10 mouse cellular contexts compared by ENCODE assay signal in the genomic region with DNA sequence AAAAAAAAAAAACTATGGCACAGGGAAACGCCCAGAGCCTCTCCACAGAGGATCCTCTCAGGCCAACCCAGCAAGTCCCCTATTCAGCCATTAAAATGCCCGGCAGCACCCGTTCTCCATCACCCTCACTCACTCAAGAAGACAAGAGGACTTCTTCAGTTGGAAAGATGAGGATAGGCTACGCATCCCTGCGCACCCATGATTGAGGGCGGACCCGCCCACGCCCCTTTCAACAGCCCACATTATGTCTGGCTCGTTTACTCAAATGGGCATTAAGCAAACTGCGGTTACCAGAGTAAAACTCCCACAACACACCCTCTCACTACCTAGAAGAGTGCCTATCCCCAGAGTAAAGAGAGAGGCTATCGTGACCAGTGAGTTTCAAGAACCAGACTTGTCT. TPM values are rescaled to one million over a fixed set of nuclear protein-coding genes. Genes with fewer than 3 reads are reported as not detected.
DNase-seq lines count a peak whose midpoint lies in the region; ATAC-seq lines count a peak whose summit lies in the region.
"Had no signal": no experiment of that assay in that cellular context is flagged by ENCODE, and none has a peak within 500 bp of the region (broad histone marks: within the 10 kb centered on the region; RNA-seq: fewer than 3 reads in every experiment).

No protein-coding gene starts in this region.

- H3K9ac ChIP-seq in embryonic facial prominence, embryonic 13.5 days: no peak overlapping the region
- no peak overlapping the region for H3K9ac ChIP-seq in hindbrain, embryonic 12.5 days
- no peak overlapping the region for H3K9ac ChIP-seq in midbrain, embryonic 15.5 days
- H3K9ac ChIP-seq: liver, embryonic 13.5 days had no signal

- 42% methylated on average over 11 of the region's 11 CpGs for WGBS in embryonic facial prominence, embryonic 13.5 days
- 31% methylated on average over 11 of the region's 11 CpGs for WGBS in hindbrain, embryonic 12.5 days
- 30% methylated on average over 11 of the region's 11 CpGs for WGBS in midbrain, embryonic 15.5 days

- peak; percentile 11 to 13 for DNase-seq in kidney, postnatal 4 days
- DNase-seq in kidney, adult 8-10 months: no peak
- DNase-seq in thymus, adult 18-20 months: no peak
- DNase-seq in spleen, adult 18-20 months: no peak
- DNase-seq in gastrocnemius, postnatal 25 days: no peak
- DNase-seq: kidney, adult 18-20 months; liver, embryonic 13.5 days had no signal

- peak overlapping the region; percentile 49; the same call in 1 of the 2 replicates for H3K4me3 ChIP-seq in embryonic facial prominence, embryonic 13.5 days
- H3K4me3 ChIP-seq in hindbrain, embryonic 12.5 days: no peak overlapping the region
- peak overlapping the region; percentile 57 for H3K4me3 ChIP-seq in midbrain, embryonic 15.5 days

- H3K4me1 ChIP-seq in embryonic facial prominence, embryonic 13.5 days: peaks cover 4% of the 10 kb centered on the region; the same call in 1 of the 2 replicates
- H3K4me1 ChIP-seq in hindbrain, embryonic 12.5 days: peaks cover 7% of the 10 kb centered on the region
- peaks cover 8% of the 10 kb centered on the region; the same call in 1 of the 2 replicates for H3K4me1 ChIP-seq in midbrain, embryonic 15.5 days

- no peak overlapping the region for H3K27ac ChIP-seq in embryonic facial prominence, embryonic 13.5 days
- H3K27ac ChIP-seq in hindbrain, embryonic 12.5 days: no peak overlapping the region
- H3K27ac ChIP-seq in midbrain, embryonic 15.5 days: no peak overlapping the region
- H3K27ac ChIP-seq: liver, embryonic 13.5 days had no signal

- no peak for ATAC-seq in embryonic facial prominence, embryonic 13.5 days (ENCODE audit: insufficient number of reproducible peaks, insufficient read depth, low FRiP score, low TSS enrichment, low read depth)
- 0 out of 2 replicates have a peak, but pooled peaks have one; percentile 22 for ATAC-seq in hindbrain, embryonic 12.5 days (ENCODE audit: low FRiP score)
- peak; percentile 48 for ATAC-seq in midbrain, embryonic 15.5 days (replicated peaks)

- H3K27me3 ChIP-seq in embryonic facial prominence, embryonic 13.5 days: peaks cover 15% of the 10 kb centered on the region
- H3K27me3 ChIP-seq in hindbrain, embryonic 12.5 days: peaks cover 14% of the 10 kb centered on the region
- H3K27me3 ChIP-seq in midbrain, embryonic 15.5 days (replicated peaks): 0 out of 2 replicates have a peak, but pooled peaks cover 9% of the 10 kb centered on the region

- H3K36me3 ChIP-seq in embryonic facial prominence, embryonic 13.5 days: no peaks in the 10 kb centered on the region
- H3K36me3 ChIP-seq in hindbrain, embryonic 12.5 days: no peaks in the 10 kb centered on the region
- no peaks in the 10 kb centered on the region for H3K36me3 ChIP-seq in midbrain, embryonic 15.5 days (replicated peaks)
- H3K36me3 ChIP-seq: liver, embryonic 13.5 days had no signal

- peak overlapping the region; percentile 94 for H3K4me2 ChIP-seq in embryonic facial prominence, embryonic 13.5 days
- H3K4me2 ChIP-seq in hindbrain, embryonic 12.5 days (replicated peaks): peak overlapping the region; percentile 100
- H3K4me2 ChIP-seq in midbrain, embryonic 15.5 days: peak overlapping the region; percentile 100

- H3K9me3 ChIP-seq in embryonic facial prominence, embryonic 13.5 days: no peaks in the 10 kb centered on the region
- 0 out of 2 replicates have a peak, but pooled peaks cover 3% of the 10 kb centered on the region for H3K9me3 ChIP-seq in hindbrain, embryonic 12.5 days (replicated peaks)
- H3K9me3 ChIP-seq in midbrain, embryonic 15.5 days: no peaks in the 10 kb centered on the region
- H3K9me3 ChIP-seq: liver, embryonic 13.5 days had no signal

RNA-seq across cellular contexts. Expression of a gene that starts 26.2 kb away (rescaled TPM):
- polyA plus RNA-seq in embryonic facial prominence, embryonic 13.5 days (2015; fragmentation: Nextera tagmentation; extraction: Ambion mirVana): 2.3 and 3.1 TPM in 2 replicates
- 5.1 and 7.0 TPM in 2 replicates for polyA plus RNA-seq in hindbrain, embryonic 12.5 days (2016; fragmentation: Nextera tagmentation; extraction: Ambion mirVana)
- 7.4 and 8.1 TPM in 2 replicates for polyA plus RNA-seq in midbrain, embryonic 15.5 days (2015; fragmentation: Nextera tagmentation; extraction: Ambion mirVana)
- total RNA-seq in gastrocnemius, postnatal 25 days (2021): 1 to 10 TPM in 1 of 2 experiments, under 1 TPM in 1; 0.90 to 1.2 TPM
- polyA plus RNA-seq: liver, embryonic 13.5 days had no signal

RNA-seq across cellular contexts. Expression of a gene that starts 49.6 kb away (rescaled TPM):
- polyA plus RNA-seq in embryonic facial prominence, embryonic 13.5 days (2015; fragmentation: Nextera tagmentation; extraction: Ambion mirVana): 328 and 339 TPM in 2 replicates
- polyA plus RNA-seq in hindbrain, embryonic 12.5 days (2016; fragmentation: Nextera tagmentation; extraction: Ambion mirVana): 161 and 183 TPM in 2 replicates
- polyA plus RNA-seq in midbrain, embryonic 15.5 days (2015; fragmentation: Nextera tagmentation; extraction: Ambion mirVana): 36.9 and 42.6 TPM in 2 replicates
- total RNA-seq in gastrocnemius, postnatal 25 days (2021): 1 to 10 TPM in 1 of 2 experiments, not detected in 1; 1.8 TPM

RNA-seq across cellular contexts. Expression of a gene that starts 56.1 kb away (rescaled TPM):
- 36.1 and 38.3 TPM in 2 replicates for polyA plus RNA-seq in embryonic facial prominence, embryonic 13.5 days (2015; fragmentation: Nextera tagmentation; extraction: Ambion mirVana)
- polyA plus RNA-seq in hindbrain, embryonic 12.5 days (2016; fragmentation: Nextera tagmentation; extraction: Ambion mirVana): 28.9 and 34.4 TPM in 2 replicates
- 32.0 and 33.0 TPM in 2 replicates for polyA plus RNA-seq in midbrain, embryonic 15.5 days (2015; fragmentation: Nextera tagmentation; extraction: Ambion mirVana)
- total RNA-seq in gastrocnemius, postnatal 25 days (2021): 10 to 100 TPM in 1 of 2 experiments, 1 to 10 TPM in 1; 8.7 to 11.4 TPM

Comparison
In these comparisons a context has a peak if more than half of its experiments do, and no peak if none do; other contexts are left out.
1. DNase-seq: peak in kidney, postnatal 4 days (2 of 2); none in kidney, adult 8-10 months (0 of 2), thymus, adult 18-20 months (0 of 2), spleen, adult 18-20 months (0 of 2) and gastrocnemius, postnatal 25 days (single experiment).
2. Peak in every context shown above with its lines, with median percentiles within 50 percentile points of each other: H3K4me2 ChIP-seq.